Mouse (Mus musculus): ENCODE data around the gene Mtcp1. TPM values are rescaled to one million over a fixed set of nuclear protein-coding genes. Genes with fewer than 3 reads are reported as not detected.

The Mtcp1 gene
- polyA plus RNA-seq, 1 experiment from 2014 or later = 11.0 TPM

DNA sequence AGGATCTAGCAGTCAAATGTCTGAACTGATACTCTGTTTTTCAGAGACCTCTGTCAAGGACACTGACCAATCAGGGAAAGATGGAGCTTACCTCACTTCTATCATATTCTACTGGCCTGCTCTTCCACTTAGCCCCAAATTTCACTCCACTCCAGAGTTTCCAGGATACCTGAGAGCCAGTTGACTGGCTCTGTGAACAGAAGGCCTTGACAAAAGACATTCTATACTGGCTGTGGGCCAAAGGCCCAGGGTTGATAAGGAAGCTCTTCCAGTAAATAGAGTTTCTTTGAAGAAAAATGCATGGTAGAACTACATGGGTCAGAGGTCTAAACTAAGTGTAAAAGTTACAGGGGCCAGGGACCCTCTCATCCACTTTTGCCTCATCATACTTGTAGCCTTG lies 46.2 kb downstream of the Mtcp1 start:
- no peak for ATAC-seq

More for the DNA sequence above, 46.2 kb downstream of the Mtcp1 start:
- no peaks in the 10 kb centered on the region for H3K4me1 ChIP-seq
- no peak overlapping the region for H3K4me2 ChIP-seq
- H3K36me3 ChIP-seq (ENCODE audit: poor library complexity, severe bottlenecking) = no peaks in the 10 kb centered on the region
- no peak overlapping the region for H3K9ac ChIP-seq
- no peaks in the 10 kb centered on the region for H3K9me3 ChIP-seq (replicated peaks)
- H3K4me3 ChIP-seq = no peak overlapping the region
- no peaks in the 10 kb centered on the region for H3K27me3 ChIP-seq
- no peak overlapping the region for H3K27ac ChIP-seq

Other genes starting within 250 kb of the Mtcp1 start
- 31.4 and 37.8 TPM in 2 replicates for gene Fundc2, start 34.2 kb downstream of the Mtcp1 start, polyA plus RNA-seq (2015; fragmentation: Nextera tagmentation; extraction: Ambion mirVana)
- 1.1 and 1.5 TPM in 2 replicates for gene F8, start 34.0 kb downstream of the Mtcp1 start, polyA plus RNA-seq (2015; fragmentation: Nextera tagmentation; extraction: Ambion mirVana)
- 26.1 and 26.2 TPM in 2 replicates for gene Cmc4, start within 50 bp of the Mtcp1 start, polyA plus RNA-seq (2015; fragmentation: Nextera tagmentation; extraction: Ambion mirVana)
- gene Brcc3, start within 50 bp of the Mtcp1 start, polyA plus RNA-seq (2015; fragmentation: Nextera tagmentation; extraction: Ambion mirVana) = 70.4 and 75.5 TPM in 2 replicates
- gene Vbp1, start 97.7 kb upstream of the Mtcp1 start, polyA plus RNA-seq (2015; fragmentation: Nextera tagmentation; extraction: Ambion mirVana) = 323 and 332 TPM in 2 replicates
- gene Rab39b, start 161.6 kb upstream of the Mtcp1 start, polyA plus RNA-seq (2015; fragmentation: Nextera tagmentation; extraction: Ambion mirVana) = 20.2 and 23.5 TPM in 2 replicates

Data from forebrain, embryonic 13.5 days (tissue).